Mouse (Mus musculus) kidney, postnatal 4 days (tissue): Measurements from ENCODE around the gene Tmem56.

Experiments
- DNase-seq, 2 experiments: peaks; one replicate each; pipeline ENCODE4 v3.0.0; 2021; ENCODE audit warnings: mixed read lengths in 2 of 2

The Tmem56 gene

GRCm38 (mm10) chr3:121277009-121277408 lies 5.9 kb downstream of the Tmem56 start:
- DNase-seq = no peak

- DNase-seq = no peak
Measured at GRCm38 (mm10) chr3:121274010-121274409, 8.9 kb downstream of the Tmem56 start.

GRCm38 (mm10) chr3:121272577-121272976 lies 10.3 kb downstream of the Tmem56 start:
- DNase-seq = no peak

GRCm38 (mm10) chr3:121267283-121267682 lies 15.6 kb downstream of the Tmem56 start:
- DNase-seq = no peak

GRCm38 (mm10) chr3:121264242-121264641 lies 18.7 kb downstream of the Tmem56 start:
- DNase-seq = no peak

GRCm38 (mm10) chr3:121263205-121263548 lies 19.7 kb downstream of the Tmem56 start:
- peak; percentile 65 to 82 for DNase-seq

GRCm38 (mm10) chr3:121262521-121263204 lies 20.2 kb downstream of the Tmem56 start:
- DNase-seq = peak; percentile 68 to 82

GRCm38 (mm10) chr3:121261939-121262520 lies 20.9 kb downstream of the Tmem56 start:
- no peak for DNase-seq

GRCm38 (mm10) chr3:121261251-121261650 lies 21.6 kb downstream of the Tmem56 start:
- DNase-seq = no peak

GRCm38 (mm10) chr3:121260831-121261230 lies 22.1 kb downstream of the Tmem56 start:
- no peak for DNase-seq

GRCm38 (mm10) chr3:121260041-121260440 lies 22.9 kb downstream of the Tmem56 start:
- DNase-seq = no peak

- peak; percentile 15 to 26 for DNase-seq
Measured at GRCm38 (mm10) chr3:121258521-121259478, 24.1 kb downstream of the Tmem56 start.

- no peak for DNase-seq
Measured at GRCm38 (mm10) chr3:121257418-121257817, 25.5 kb downstream of the Tmem56 start.

GRCm38 (mm10) chr3:121256131-121256530 lies 26.8 kb downstream of the Tmem56 start:
- DNase-seq = no peak

GRCm38 (mm10) chr3:121255501-121255900 lies 27.4 kb downstream of the Tmem56 start:
- DNase-seq = no peak

GRCm38 (mm10) chr3:121250576-121251433 lies 32.1 kb downstream of the Tmem56 start:
- peak in 1 of 2 experiments; percentile 15 for DNase-seq

- no peak for DNase-seq
Measured at GRCm38 (mm10) chr3:121250048-121250447, 32.9 kb downstream of the Tmem56 start.

GRCm38 (mm10) chr3:121242941-121243340 lies 40.0 kb downstream of the Tmem56 start:
- no peak for DNase-seq

- no peak for DNase-seq
Measured at GRCm38 (mm10) chr3:121242111-121242936, 40.6 kb downstream of the Tmem56 start.

GRCm38 (mm10) chr3:121240362-121241040 lies 42.4 kb downstream of the Tmem56 start:
- DNase-seq = no peak

- DNase-seq = no peak
Measured at GRCm38 (mm10) chr3:121239096-121239495, 43.8 kb downstream of the Tmem56 start.
